Mouse (Mus musculus) testis, postnatal 14 days (tissue): ENCODE measurements around the gene Gucy2e.

Source experiments
- DNase-seq: peaks from one replicate; pipeline ENCODE4 v3.0.0; 2021; ENCODE audit warnings: low spot score

The Gucy2e gene

GRCm38 (mm10) chr11:69236061-69236925, 543 bp downstream of the Gucy2e start:
- no peak for DNase-seq

GRCm38 (mm10) chr11:69235285-69236060, 1.4 kb downstream of the Gucy2e start:
- DNase-seq: peak; percentile 74

GRCm38 (mm10) chr11:69233141-69233540, 3.7 kb downstream of the Gucy2e start:
- no peak for DNase-seq

DNA sequence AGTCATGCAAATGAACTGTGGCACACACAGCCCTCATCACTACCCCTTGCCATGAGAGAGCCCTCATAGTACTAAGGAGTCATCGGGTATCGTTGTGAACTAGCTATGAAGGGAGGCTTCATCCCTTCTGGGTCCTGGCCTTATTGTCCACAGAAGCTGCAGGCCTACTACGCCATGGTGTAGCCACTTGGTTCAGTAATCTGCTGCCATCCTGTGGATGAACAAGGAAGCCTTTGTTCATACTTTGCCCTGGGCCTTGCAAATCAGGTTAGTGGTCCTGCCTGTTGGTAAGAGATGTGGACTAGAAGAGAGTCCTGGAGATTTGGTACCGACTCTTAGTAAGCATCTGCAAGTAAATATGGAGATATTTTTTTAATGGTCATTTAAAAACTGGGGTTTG, 6.4 kb downstream of the Gucy2e start:
- no peak for DNase-seq

DNA sequence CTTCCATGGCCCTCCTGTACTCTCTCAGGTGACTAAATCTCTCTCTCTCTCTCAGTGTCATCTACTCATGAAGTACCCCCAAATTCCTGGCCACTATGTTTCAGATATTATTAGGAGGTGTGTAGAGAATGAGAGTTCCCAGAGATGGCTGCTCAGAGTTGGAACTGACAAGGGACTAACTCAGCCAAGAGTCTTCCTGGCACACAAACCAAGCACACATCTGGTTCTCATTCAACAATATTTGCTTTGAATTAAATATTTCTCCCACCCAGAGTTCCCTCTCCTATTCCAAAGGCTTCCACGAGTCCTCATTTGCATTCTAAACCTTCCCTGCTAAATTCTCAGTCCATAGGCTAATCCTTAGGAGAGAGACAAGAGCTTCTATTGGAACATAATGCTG, 11.1 kb downstream of the Gucy2e start:
- DNase-seq: no peak

DNA sequence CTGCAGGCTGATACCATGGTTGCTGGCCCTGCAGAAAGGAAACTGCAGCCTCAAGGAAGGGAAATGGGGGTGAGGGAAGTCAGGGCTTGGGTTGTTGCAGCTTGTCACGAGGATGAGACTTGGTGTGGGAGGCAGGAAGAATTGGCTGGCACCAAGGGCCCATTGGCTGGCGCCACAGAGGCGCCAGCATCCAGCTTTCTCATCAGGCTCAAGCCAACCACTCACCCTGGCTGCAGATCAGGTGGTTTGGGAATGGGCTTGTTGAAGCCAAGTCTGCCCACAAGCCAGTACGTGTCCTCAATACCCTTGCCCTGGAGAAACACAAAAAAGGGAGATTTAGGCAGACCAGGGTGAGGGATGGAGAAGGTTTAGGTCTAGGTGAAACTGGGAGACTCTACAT, 13.7 kb downstream of the Gucy2e start:
- DNase-seq: no peak

GRCm38 (mm10) chr11:69221070-69221469, 15.8 kb downstream of the Gucy2e start:
- DNase-seq: no peak

GRCm38 (mm10) chr11:69218661-69219060, 18.2 kb downstream of the Gucy2e start:
- DNase-seq: no peak

DNA sequence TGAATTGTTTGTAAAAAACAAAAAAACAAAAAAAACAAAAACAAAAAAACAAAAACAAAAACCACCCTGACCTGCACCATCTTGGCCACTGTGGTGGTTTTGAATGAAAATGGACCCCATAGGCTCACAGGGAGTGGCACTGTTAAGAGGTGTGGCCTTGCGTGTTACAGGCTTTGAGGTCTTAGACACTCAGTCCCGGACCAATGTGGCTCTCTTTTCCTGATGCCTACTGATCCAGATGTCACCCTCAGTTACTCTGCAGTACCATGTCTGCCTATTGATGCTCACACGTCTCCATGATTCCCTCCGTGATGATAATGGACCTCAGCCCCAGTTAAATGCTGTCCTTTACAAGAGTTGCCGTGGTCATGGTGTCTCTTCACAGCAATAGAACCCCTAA, 19.4 kb downstream of the Gucy2e start:
- no peak for DNase-seq

GRCm38 (mm10) chr11:69211431-69211830, 25.4 kb downstream of the Gucy2e start:
- peak; percentile 21 for DNase-seq

DNA sequence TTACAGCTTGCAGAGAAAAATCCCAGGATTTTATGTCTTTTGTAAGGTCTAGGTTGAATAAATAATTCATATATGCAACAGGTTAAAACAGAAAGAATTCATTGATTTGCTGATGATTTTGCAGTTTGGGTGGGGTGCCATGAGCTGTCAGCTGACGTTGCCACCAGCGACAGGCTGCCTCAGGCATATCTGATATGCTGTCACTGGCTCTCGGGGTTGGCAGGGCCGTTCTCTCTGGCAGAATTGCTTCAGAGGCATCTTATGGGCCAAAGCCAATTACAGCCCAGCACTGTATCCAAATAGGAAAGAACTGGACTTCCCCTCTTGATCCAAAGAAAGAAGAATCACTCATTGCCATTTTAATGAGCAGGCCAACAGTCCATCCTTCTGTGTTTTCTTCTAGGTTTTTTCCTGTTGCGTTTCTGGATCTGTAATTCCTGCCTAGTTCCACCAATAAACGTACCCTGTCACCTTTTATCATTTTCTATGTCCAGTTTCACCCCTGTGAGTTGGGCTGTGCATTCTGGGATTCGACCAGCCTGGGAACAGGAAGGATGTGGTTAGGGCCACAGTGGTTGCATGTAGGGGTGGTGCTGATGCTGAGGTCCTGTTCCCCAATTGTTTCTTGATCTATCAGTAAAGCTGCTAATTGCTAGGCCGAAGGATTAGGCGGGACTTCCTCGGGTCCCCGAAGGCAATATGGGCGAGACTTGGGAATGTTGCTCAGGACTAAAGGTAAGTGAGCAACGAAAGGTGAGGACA, 34.2 kb downstream of the Gucy2e start:
- no peak for DNase-seq

DNA sequence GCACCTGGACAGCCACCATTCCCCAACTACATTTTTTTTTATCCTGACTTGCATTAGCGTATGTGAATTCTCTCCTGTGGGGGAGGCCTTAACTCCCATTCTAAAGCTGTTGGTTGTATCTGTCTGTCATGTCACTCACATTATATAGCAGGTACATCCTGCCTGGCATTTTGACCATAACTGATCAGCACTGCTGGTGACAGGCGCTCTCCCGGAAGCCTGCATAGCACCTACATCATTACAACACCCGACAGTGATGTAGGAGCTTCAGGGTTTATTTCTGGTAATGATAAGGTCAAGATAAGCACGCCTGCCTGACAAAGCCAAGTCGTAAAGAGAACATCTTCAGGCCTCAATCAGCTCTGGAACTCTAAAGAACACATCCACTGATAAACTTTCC, 36.6 kb downstream of the Gucy2e start:
- no peak for DNase-seq

- DNase-seq: no peak
Measured at GRCm38 (mm10) chr11:69199251-69199650, 37.6 kb downstream of the Gucy2e start.

DNA sequence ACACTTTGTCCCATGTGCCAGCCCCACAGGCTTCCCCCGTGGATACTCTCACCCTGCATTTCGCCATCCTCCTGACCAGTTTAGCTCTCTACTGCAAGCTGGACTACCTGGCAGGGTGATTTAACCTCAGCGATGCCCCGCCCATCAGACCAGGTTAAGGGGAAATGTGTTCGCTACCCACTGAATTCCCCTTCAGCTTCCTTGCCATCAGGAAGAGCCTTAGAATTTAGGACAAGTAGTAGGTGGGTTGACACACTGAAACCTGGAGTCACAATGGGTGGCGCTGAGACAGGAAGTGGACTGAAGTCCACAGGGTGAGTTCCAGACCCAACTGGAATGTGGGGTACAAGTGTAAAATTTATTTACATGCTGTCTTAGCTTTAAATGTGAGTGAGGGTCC, 39.1 kb downstream of the Gucy2e start, which contains the start of gene Alox8:
Gene Alox8 (minus strand): TSS at position 101 of the 400 bp plus-strand sequence.
- DNase-seq: no peak

DNA sequence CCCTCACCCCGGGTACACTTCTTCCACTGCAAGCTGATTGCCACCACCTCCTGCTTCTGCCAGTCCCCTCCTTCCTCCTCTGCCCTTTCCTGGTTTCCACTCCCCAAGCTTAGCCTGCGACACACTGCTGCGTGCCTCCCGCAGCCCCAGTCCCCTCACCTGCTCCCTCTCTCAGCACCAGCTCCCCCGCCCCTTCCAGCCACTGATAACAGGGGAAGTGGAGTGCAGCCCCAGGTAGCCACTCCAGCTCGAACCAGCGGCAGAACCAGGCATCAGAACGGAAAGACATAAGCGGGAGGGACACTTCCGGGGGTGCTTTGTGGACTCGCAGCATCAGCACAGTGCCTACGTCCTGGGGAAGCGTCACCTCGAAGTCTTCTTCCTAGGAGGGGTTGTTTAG, 39.6 kb downstream of the Gucy2e start:
- no peak for DNase-seq

DNA sequence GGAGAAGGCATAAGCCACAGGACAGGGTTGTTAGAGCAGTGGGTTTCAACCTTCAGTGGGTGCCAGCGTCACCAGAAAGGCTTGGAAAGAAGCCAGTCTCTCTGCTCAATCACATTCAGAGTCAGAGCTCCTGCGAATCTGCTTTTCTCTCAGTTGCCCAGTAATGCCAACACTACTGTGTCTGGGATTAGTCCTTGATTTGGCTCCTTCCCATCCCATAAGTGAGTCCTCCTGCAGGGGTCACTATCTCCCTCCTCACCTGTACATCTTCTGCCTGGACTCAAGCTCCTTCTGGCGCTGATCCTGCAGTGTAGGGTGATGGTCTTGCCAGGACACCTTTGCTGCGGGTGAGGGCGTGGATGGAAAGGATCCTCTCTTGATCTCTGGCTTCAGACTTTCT, 40.1 kb downstream of the Gucy2e start:
- DNase-seq: no peak

GRCm38 (mm10) chr11:69192840-69193239, 44.0 kb downstream of the Gucy2e start:
- no peak for DNase-seq

GRCm38 (mm10) chr11:69185936-69186335, 50.9 kb downstream of the Gucy2e start:
- DNase-seq: no peak

DNA sequence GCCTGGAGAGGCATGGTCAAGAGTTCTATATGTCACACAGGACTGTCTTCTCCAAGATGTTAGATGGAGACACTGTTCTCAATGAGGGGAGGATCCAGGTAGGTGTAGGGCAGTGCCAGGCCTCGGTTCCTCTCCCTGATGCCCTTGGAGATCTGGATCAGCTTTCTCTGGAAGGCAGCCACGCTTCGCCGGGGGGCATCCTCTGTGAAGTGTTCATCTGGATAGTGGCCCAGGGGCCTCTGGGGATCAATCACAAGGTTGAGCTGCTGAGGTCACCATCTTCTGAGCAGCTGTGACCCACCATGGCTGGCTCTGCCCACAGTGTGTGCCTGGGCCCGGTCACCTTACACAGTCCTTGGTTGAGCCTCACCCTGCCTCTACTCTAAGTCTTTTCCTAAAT, 51.8 kb downstream of the Gucy2e start:
- DNase-seq: no peak

DNA sequence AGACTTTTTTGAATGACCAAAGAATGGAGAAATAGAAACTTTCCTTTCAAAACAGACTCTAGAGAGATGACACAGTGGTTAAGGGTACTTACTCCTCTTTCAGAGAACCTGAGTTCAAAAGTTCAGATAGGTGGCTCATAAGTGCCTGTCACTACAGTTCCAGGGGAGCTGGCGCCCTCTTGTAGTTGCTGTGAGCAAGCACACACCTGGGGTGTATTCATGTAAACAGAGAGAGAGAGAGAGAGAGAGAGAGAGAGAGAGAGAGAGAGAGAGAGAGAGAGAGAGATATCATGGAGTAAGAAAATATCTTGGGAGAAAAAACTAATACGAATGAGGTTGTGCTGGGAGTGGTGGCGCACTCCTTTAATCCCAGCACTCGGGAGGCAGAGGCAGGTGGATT, 56.7 kb downstream of the Gucy2e start:
- no peak for DNase-seq

- DNase-seq: no peak
Measured at GRCm38 (mm10) chr11:69179512-69179911, 57.3 kb downstream of the Gucy2e start.

DNA sequence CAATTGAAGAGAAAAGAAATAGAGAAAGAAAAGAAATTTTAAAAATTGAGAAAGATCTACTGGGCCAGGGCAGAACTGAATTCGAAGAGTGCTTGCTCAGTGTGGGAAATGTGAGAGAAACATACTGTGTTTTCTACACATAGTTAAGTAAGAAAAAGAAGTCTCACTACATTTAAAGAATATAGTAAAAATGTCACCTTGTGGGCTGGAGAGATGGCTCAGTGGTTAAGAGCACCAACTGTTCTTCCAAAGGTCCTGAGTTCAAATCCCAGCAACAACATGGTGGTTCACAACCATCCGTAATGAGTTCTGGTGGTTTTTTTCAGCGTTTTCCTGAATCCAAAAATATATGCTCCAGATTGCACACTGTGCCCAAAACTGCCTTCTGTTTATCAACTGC, 58.3 kb downstream of the Gucy2e start:
- DNase-seq: no peak

- DNase-seq: no peak
Measured at GRCm38 (mm10) chr11:69174722-69175121, 62.1 kb downstream of the Gucy2e start.
